Mouse (Mus musculus): ENCODE results near the gene Pdlim4. TPM values are rescaled to one million over a fixed set of nuclear protein-coding genes. Genes with fewer than 3 reads are reported as not detected.

Pdlim4 gene
- 39.3 and 44.8 TPM in 2 replicates for polyA plus RNA-seq (2014; fragmentation: Nextera tagmentation; extraction: Ambion mirVana)

GRCm38 (mm10) chr11:54068520-54069371 is at the start of gene Pdlim4:
Gene Pdlim4, minus strand, starts transcription at chr11:54069014.
- peak within 1 kb of the TSS; percentile 82 for H3K4me2 ChIP-seq (ENCODE audit: low read length)
- DNase-seq (ENCODE audit: low spot score): peak; percentile 77
- no peaks in the 10 kb centered on the region for H3K36me3 ChIP-seq (ENCODE audit: control insufficient read depth, insufficient read depth, low read length)
- WGBS: 2% methylated on average over 56 of the region's 61 CpGs
- H3K9me3 ChIP-seq (replicated peaks; ENCODE audit: control insufficient read depth, low read length): no peaks in the 10 kb centered on the region
- H3K27ac ChIP-seq (ENCODE audit: low read depth, low read length): no peak within 1 kb of the TSS
- peaks cover 5% of the 10 kb centered on the region; the same call in 1 of the 2 replicates for H3K4me1 ChIP-seq (ENCODE audit: control insufficient read depth, insufficient read depth, low read length)
- peak within 1 kb of the TSS; percentile 69 for H3K9ac ChIP-seq (ENCODE audit: low read length)
- peak within 1 kb of the TSS; percentile 52 for H3K4me3 ChIP-seq (ENCODE audit: low read depth, low read length)
- H3K27me3 ChIP-seq (replicated peaks; ENCODE audit: control insufficient read depth, insufficient read depth, low read length): no peaks in the 10 kb centered on the region
- peak; percentile 78 for ATAC-seq

DNA sequence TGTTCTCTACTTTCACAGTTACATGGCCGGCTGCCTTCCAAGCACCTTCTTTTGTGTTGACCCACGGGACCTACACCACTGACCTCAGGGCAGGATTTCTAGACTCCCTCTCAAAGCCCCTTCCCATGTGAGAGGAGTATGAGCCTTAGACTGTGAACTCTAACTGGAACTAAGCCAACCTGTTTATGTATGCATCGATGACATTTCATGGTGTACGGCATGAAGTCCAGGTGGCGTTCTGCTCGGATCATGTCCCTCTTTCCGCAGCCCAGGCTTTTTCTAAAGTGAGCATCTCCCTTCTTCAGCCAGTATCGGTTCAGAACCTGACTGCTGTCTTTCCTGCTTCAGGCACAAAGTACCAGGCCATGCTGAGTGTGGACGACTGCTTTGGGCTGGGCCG is 48.3 kb upstream of the Pdlim4 start:
- no peaks in the 10 kb centered on the region for H3K9me3 ChIP-seq (replicated peaks; ENCODE audit: control insufficient read depth, low read length)
- ATAC-seq (no peak), DNase-seq (ENCODE audit: low spot score) (no peak)
- WGBS: 75% methylated on average over 10 of the region's 10 CpGs
- no peak overlapping the region for H3K4me2 ChIP-seq (ENCODE audit: low read length)
- H3K9ac ChIP-seq (ENCODE audit: low read length): no peak overlapping the region
- H3K27me3 ChIP-seq (replicated peaks; ENCODE audit: control insufficient read depth, insufficient read depth, low read length): no peaks in the 10 kb centered on the region
- H3K4me1 ChIP-seq (ENCODE audit: control insufficient read depth, insufficient read depth, low read length): peaks cover 23% of the 10 kb centered on the region
- H3K36me3 ChIP-seq (ENCODE audit: control insufficient read depth, insufficient read depth, low read length): no peaks in the 10 kb centered on the region
- H3K27ac ChIP-seq (ENCODE audit: low read depth, low read length): no peak overlapping the region
- H3K4me3 ChIP-seq (ENCODE audit: low read depth, low read length): no peak overlapping the region

GRCm38 (mm10) chr11:54116406-54116805 is 47.6 kb upstream of the Pdlim4 start:
- peaks cover 28% of the 10 kb centered on the region for H3K4me1 ChIP-seq (ENCODE audit: control insufficient read depth, insufficient read depth, low read length)
- H3K27ac ChIP-seq (ENCODE audit: low read depth, low read length): no peak overlapping the region
- H3K9ac ChIP-seq (ENCODE audit: low read length): no peak overlapping the region
- no peak overlapping the region for H3K4me2 ChIP-seq (ENCODE audit: low read length)
- DNase-seq (ENCODE audit: low spot score) (no peak), ATAC-seq (no peak)
- H3K27me3 ChIP-seq (replicated peaks; ENCODE audit: control insufficient read depth, insufficient read depth, low read length): no peaks in the 10 kb centered on the region
- no peaks in the 10 kb centered on the region for H3K36me3 ChIP-seq (ENCODE audit: control insufficient read depth, insufficient read depth, low read length)
- H3K4me3 ChIP-seq (ENCODE audit: low read depth, low read length): no peak overlapping the region
- H3K9me3 ChIP-seq (replicated peaks; ENCODE audit: control insufficient read depth, low read length): no peaks in the 10 kb centered on the region
- WGBS: 83% methylated on average over 4 of the region's 4 CpGs

GRCm38 (mm10) chr11:54115911-54116310 is 47.1 kb upstream of the Pdlim4 start:
- no peak for ATAC-seq
- WGBS: 68% methylated on average over 3 of the region's 3 CpGs
- H3K27ac ChIP-seq (ENCODE audit: low read depth, low read length): no peak overlapping the region
- H3K9me3 ChIP-seq (replicated peaks; ENCODE audit: control insufficient read depth, low read length): no peaks in the 10 kb centered on the region
- H3K4me3 ChIP-seq (ENCODE audit: low read depth, low read length): no peak overlapping the region
- no peak for DNase-seq (ENCODE audit: low spot score)
- no peaks in the 10 kb centered on the region for H3K27me3 ChIP-seq (replicated peaks; ENCODE audit: control insufficient read depth, insufficient read depth, low read length)
- no peak overlapping the region for H3K9ac ChIP-seq (ENCODE audit: low read length)
- H3K36me3 ChIP-seq (ENCODE audit: control insufficient read depth, insufficient read depth, low read length): no peaks in the 10 kb centered on the region
- H3K4me1 ChIP-seq (ENCODE audit: control insufficient read depth, insufficient read depth, low read length): peaks cover 28% of the 10 kb centered on the region
- H3K4me2 ChIP-seq (ENCODE audit: low read length): no peak overlapping the region

- Histone ChIP-seq H3K9me3 (replicated peaks; ENCODE audit: control insufficient read depth, low read length) (no peaks in the 10 kb centered on the region), H3K4me3 (ENCODE audit: low read depth, low read length) (no peak overlapping the region), H3K36me3 (ENCODE audit: control insufficient read depth, insufficient read depth, low read length) (no peaks in the 10 kb centered on the region), H3K27ac (ENCODE audit: low read depth, low read length) (no peak overlapping the region), H3K27me3 (replicated peaks; ENCODE audit: control insufficient read depth, insufficient read depth, low read length) (no peaks in the 10 kb centered on the region), H3K9ac (ENCODE audit: low read length) (no peak overlapping the region), H3K4me2 (ENCODE audit: low read length) (no peak overlapping the region), H3K4me1 (ENCODE audit: control insufficient read depth, insufficient read depth, low read length) (peaks cover 28% of the 10 kb centered on the region)
- DNase-seq (ENCODE audit: low spot score) (no peak), ATAC-seq (no peak)
- WGBS: 89% methylated on average over 8 of the region's 8 CpGs
Observed at GRCm38 (mm10) chr11:54115301-54115700, 46.5 kb upstream of the Pdlim4 start.

- ATAC-seq (no peak), DNase-seq (ENCODE audit: low spot score) (no peak)
- H3K9ac ChIP-seq (ENCODE audit: low read length): no peak overlapping the region
- H3K4me2 ChIP-seq (ENCODE audit: low read length): no peak overlapping the region
- WGBS: 94% methylated on average over 3 of the region's 3 CpGs
- H3K36me3 ChIP-seq (ENCODE audit: control insufficient read depth, insufficient read depth, low read length): no peaks in the 10 kb centered on the region
- no peaks in the 10 kb centered on the region for H3K27me3 ChIP-seq (replicated peaks; ENCODE audit: control insufficient read depth, insufficient read depth, low read length)
- H3K9me3 ChIP-seq (replicated peaks; ENCODE audit: control insufficient read depth, low read length): no peaks in the 10 kb centered on the region
- no peak overlapping the region for H3K27ac ChIP-seq (ENCODE audit: low read depth, low read length)
- H3K4me1 ChIP-seq (ENCODE audit: control insufficient read depth, insufficient read depth, low read length): peaks cover 28% of the 10 kb centered on the region
- no peak overlapping the region for H3K4me3 ChIP-seq (ENCODE audit: low read depth, low read length)
Observed at GRCm38 (mm10) chr11:54114746-54115145, 45.9 kb upstream of the Pdlim4 start.

- DNase-seq (ENCODE audit: low spot score) (peak; percentile 76), ATAC-seq (peak; percentile 40)
- Histone ChIP-seq H3K4me1 (ENCODE audit: control insufficient read depth, insufficient read depth, low read length) (peaks cover 28% of the 10 kb centered on the region), H3K9ac (ENCODE audit: low read length) (peak overlapping the region; percentile 29), H3K4me3 (ENCODE audit: low read depth, low read length) (no peak overlapping the region), H3K27me3 (replicated peaks; ENCODE audit: control insufficient read depth, insufficient read depth, low read length) (no peaks in the 10 kb centered on the region), H3K27ac (ENCODE audit: low read depth, low read length) (peak overlapping the region; percentile 89), H3K36me3 (ENCODE audit: control insufficient read depth, insufficient read depth, low read length) (no peaks in the 10 kb centered on the region), H3K9me3 (replicated peaks; ENCODE audit: control insufficient read depth, low read length) (no peaks in the 10 kb centered on the region), H3K4me2 (ENCODE audit: low read length) (peak overlapping the region; percentile 41)
- WGBS: 15% methylated on average over 4 of the region's 4 CpGs
Observed at GRCm38 (mm10) chr11:54113352-54113751, 44.5 kb upstream of the Pdlim4 start.

DNA sequence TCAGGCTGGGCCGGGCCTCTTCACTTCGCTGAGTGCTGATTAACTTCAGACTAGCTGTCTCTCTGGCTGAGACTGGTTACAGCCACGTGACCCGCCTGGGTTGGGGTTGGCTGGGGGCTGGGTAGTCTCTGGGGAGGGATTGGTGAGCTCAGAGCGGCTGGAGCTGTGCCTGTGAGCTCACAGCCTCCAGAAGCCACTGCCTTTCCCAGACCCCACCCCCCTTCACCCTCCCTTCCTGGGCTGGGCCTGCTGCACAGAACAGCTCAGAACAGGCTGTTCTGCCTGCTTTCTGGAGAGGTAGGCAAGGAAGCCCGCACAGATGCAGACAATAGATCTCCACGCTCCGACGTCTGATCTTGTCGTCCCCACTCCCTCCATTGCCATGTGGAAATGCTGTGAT is 44.1 kb upstream of the Pdlim4 start:
- Histone ChIP-seq H3K27ac (ENCODE audit: low read depth, low read length) (peak overlapping the region; percentile 89), H3K36me3 (ENCODE audit: control insufficient read depth, insufficient read depth, low read length) (no peaks in the 10 kb centered on the region), H3K9me3 (replicated peaks; ENCODE audit: control insufficient read depth, low read length) (no peaks in the 10 kb centered on the region), H3K27me3 (replicated peaks; ENCODE audit: control insufficient read depth, insufficient read depth, low read length) (no peaks in the 10 kb centered on the region), H3K4me2 (ENCODE audit: low read length) (peak overlapping the region; percentile 41), H3K4me3 (ENCODE audit: low read depth, low read length) (no peak overlapping the region), H3K9ac (ENCODE audit: low read length) (peak overlapping the region; percentile 29), H3K4me1 (ENCODE audit: control insufficient read depth, insufficient read depth, low read length) (peaks cover 28% of the 10 kb centered on the region)
- DNase-seq (ENCODE audit: low spot score) (peak; percentile 95), ATAC-seq (peak; percentile 98)
- WGBS: under 1% methylated on average over 10 of the region's 10 CpGs

All from forebrain, embryonic 14.5 days (tissue).